Mouse (Mus musculus) small intestine, adult 2 months (tissue): ENCODE measurements around the gene Abi2. TPM values are rescaled to one million over a fixed set of nuclear protein-coding genes. Genes with fewer than 3 reads are reported as not detected.

ENCODE experiments used
- H3K27ac ChIP-seq: fragments of 200-500 bp; 2 replicates; pipeline ENCODE4 v1.5.1; 2012; ENCODE audit warnings: low read depth, low read length, control low read depth, inconsistent platforms; ENCODE audit not compliant: insufficient read depth
- H3K27me3 ChIP-seq: fragments of 200-500 bp; 2 replicates; pipeline ENCODE4 v1.6.1; 2012; ENCODE audit warnings: mild to moderate bottlenecking, moderate library complexity, low read length, inconsistent platforms; ENCODE audit not compliant: control insufficient read depth, insufficient read depth
- H3K36me3 ChIP-seq: fragments of 200-500 bp; 2 replicates; pipeline ENCODE4 v1.6.1; 2012; ENCODE audit warnings: mild to moderate bottlenecking, low read length, control low read depth, inconsistent platforms; ENCODE audit not compliant: control insufficient read depth, insufficient read depth
- H3K4me1 ChIP-seq: fragments of 200-500 bp; 2 replicates; pipeline ENCODE4 v1.6.1; 2012; ENCODE audit warnings: low read length, inconsistent platforms, mixed read lengths; ENCODE audit not compliant: control insufficient read depth, insufficient read depth, insufficient read length
- H3K4me3 ChIP-seq: fragments of 200-500 bp; 2 replicates; pipeline ENCODE4 v1.5.1; 2012; ENCODE audit warnings: low read depth, mild to moderate bottlenecking, control low read depth, inconsistent platforms, low read length, moderate library complexity
- CTCF ChIP-seq: fragments of 200-500 bp; IDR thresholded peaks from 2 replicates; pipeline ENCODE4 v1.5.1; 2012; ENCODE audit warnings: low read depth, mild to moderate bottlenecking, control low read depth, inconsistent platforms, low read length, moderate library complexity, mixed read lengths; ENCODE audit not compliant: insufficient replicate concordance, insufficient read length; ENCODE audit errors: extremely low read depth
- POLR2A ChIP-seq: fragments of 200-500 bp; IDR thresholded peaks from 2 replicates; pipeline ENCODE4 v1.6.1; 2012; ENCODE audit warnings: low read depth, mild to moderate bottlenecking, control low read depth, inconsistent platforms, low read length, moderate library complexity
- WGBS: fragments of 180-500 bp; shearing (Covaris S2); methylation state at CpG from one replicate; pipeline ENCODE4 v1.1.7; 2018; 5-methylcytosine and 5-hydroxymethylcytosine counted together
- polyA plus RNA-seq: library from polyadenylated mRNA; depleted of rRNA; stranded (reverse); fragments of >200 nt; gene quantifications from 2 replicates; pipeline ENCODE4 v1.2.3, GENCODE M21; 2012; rRNA removed

Gene Abi2
- 0.29 and 1.0 TPM in 2 replicates for polyA plus RNA-seq

DNA sequence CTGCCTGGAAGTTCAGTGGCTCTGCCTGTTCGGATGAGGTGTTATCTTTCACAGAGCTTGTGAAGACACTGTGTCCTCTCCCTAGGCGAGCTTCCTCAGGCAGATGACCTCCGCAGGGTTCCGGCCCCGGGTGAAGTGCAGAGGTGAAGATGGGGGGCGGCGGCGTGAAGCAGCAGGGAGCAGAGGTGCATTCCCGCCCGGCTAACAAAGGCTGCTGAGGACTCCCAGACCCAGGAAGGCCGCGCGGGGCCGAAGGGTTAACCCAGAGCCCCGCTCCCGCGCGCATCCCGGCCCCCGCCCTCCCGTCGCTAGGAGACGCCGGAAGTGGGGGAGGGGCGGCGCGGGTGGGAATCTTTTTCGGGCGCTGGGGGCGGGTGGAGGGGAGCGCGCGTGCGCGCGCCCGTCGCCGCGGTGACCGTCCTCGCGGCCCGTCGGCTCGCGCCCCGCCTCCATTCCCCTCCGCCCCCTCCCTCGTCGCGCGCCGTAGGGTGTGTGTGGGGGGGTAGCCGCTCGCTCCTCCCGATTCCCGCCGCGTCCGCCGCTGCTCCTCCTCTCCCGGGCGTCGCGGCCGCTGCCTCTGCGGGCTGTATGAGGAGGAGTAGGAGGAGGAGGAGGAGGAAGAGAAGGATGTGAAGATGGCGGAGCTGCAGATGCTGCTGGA, at the start of gene Abi2:
Gene Abi2, plus strand, starts transcription at position 452 of the 661 bp plus-strand sequence.
- no peaks in the 10 kb centered on the region for H3K36me3 ChIP-seq
- 0 out of 2 replicates have a peak, but pooled peaks cover 2% of the 10 kb centered on the region for H3K4me1 ChIP-seq
- no peaks in the 10 kb centered on the region for H3K27me3 ChIP-seq
- H3K27ac ChIP-seq, result no peak within 1 kb of the TSS; the same call in 1 of the 2 replicates
- TF ChIP-seq CTCF (no peak), POLR2A (0 out of 2 replicates have a peak, but pooled peaks have one; percentile 15)
- peak within 1 kb of the TSS; percentile 71 for H3K4me3 ChIP-seq
- 1% methylated on average over 55 of the region's 69 CpGs for WGBS

DNA sequence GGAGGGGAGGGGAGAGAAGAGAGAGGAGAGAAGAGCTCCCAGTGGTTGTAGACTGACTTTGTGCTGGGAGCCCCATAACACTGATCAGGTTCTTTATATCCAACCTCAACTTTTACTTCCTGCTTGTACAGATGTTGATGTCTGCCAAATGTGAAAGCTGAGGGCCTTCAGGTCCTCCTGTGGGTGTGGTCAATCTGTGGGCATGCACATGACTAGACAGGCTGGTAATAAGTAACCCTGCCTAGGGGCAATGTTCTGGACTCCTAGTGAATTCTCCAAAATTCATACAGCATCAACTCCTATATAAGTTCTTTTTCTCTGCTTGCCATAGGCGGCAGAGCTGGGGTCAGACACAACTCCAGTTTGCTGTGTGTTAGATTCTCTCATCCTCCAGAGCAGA, 47.8 kb upstream of the Abi2 start:
- WGBS, result 91% methylated on average over 1 of the region's 1 CpGs
- Histone ChIP-seq H3K27ac (no peak overlapping the region), H3K4me3 (no peak overlapping the region), H3K4me1 (no peaks in the 10 kb centered on the region), H3K27me3 (no peaks in the 10 kb centered on the region), H3K36me3 (peaks cover 4% of the 10 kb centered on the region; the same call in 1 of the 2 replicates)
- no peak for TF ChIP-seq POLR2A
- no peak for TF ChIP-seq CTCF

- no peak overlapping the region for H3K4me3 ChIP-seq
- no peaks in the 10 kb centered on the region for H3K4me1 ChIP-seq
- no peaks in the 10 kb centered on the region for H3K27me3 ChIP-seq
- TF ChIP-seq POLR2A (no peak), CTCF (no peak)
- no peak overlapping the region for H3K27ac ChIP-seq
- WGBS, result 92% methylated on average over 1 of the region's 1 CpGs
- H3K36me3 ChIP-seq, result peaks cover 10% of the 10 kb centered on the region
Measured at GRCm38 (mm10) chr1:60376556-60376955, 32.9 kb upstream of the Abi2 start.

DNA sequence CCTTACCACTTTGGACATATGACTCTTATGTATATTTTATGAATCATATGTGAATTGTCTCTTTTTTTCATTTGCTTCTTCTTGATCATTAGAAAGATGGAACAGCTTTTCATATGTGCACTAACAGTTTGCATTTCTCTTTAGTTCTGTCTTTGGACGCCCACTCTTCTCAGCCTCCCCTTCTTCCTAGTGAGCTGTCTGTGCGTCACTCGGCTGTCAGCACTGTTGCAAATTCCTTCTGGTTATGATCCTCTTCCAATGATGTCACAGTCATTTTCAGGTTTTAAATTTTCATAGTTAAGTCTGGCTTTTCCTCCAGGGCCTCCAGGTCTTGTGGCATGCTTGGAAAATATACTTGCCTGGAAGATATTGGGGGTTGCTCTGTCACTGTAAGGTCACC, 27.5 kb upstream of the Abi2 start:
- Histone ChIP-seq H3K4me3 (no peak overlapping the region), H3K27ac (no peak overlapping the region), H3K4me1 (no peaks in the 10 kb centered on the region), H3K27me3 (no peaks in the 10 kb centered on the region), H3K36me3 (peaks cover 6% of the 10 kb centered on the region; the same call in 1 of the 2 replicates)
- TF ChIP-seq POLR2A (no peak), CTCF (no peak)
- WGBS, result 99% methylated on average over 3 of the region's 3 CpGs

GRCm38 (mm10) chr1:60404848-60405247, 4.6 kb upstream of the Abi2 start:
- no peak overlapping the region for H3K27ac ChIP-seq
- TF ChIP-seq CTCF (no peak), POLR2A (no peak)
- 96% methylated on average over 1 of the region's 1 CpGs for WGBS

DNA sequence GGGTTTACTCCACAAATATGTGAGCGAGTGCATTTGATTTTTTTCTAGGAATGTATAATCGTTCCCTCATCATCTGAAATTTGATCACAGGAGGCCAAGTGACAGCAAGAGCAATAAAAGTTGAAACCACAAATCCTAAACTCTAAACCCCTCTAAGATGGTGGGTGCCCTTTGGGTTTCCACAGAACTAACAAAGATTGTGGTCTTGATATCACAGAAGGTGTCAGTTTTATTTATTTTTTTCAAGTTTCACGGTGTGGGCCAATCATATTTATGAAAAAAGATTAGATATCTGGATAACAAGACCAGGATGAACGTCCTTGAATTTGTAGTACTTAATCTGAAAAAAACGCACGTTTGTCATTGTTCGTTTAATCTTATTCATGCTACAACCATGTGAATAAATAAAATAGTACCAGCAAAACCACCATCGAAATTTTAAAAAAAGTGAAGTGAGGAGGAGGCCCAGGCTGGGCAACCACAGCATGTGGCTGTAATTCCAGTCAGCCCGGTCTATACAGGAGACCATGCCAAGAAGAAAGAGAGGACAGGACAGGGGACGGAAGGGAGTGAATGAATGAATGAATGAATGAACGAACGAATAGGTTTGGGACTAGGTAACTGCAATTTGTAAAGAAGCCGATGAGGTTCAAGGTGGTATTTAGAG, 785 bp upstream of the Abi2 start:
- Histone ChIP-seq H3K36me3 (no peaks in the 10 kb centered on the region), H3K4me1 (0 out of 2 replicates have a peak, but pooled peaks cover 2% of the 10 kb centered on the region), H3K27ac (no peak overlapping the region), H3K27me3 (no peaks in the 10 kb centered on the region), H3K4me3 (peak overlapping the region; percentile 71)
- TF ChIP-seq POLR2A (no peak), CTCF (no peak)
- 26% methylated on average over 13 of the region's 13 CpGs for WGBS

More at GRCm38 (mm10) chr1:60404848-60405247, 4.6 kb upstream of the Abi2 start:
- H3K4me3 ChIP-seq, result no peak overlapping the region
- no peaks in the 10 kb centered on the region for H3K36me3 ChIP-seq
- H3K4me1 ChIP-seq, result no peaks in the 10 kb centered on the region
- no peaks in the 10 kb centered on the region for H3K27me3 ChIP-seq
